Comparison of ENCODE assay signal across 8 mouse cellular contexts in the genomic region with DNA sequence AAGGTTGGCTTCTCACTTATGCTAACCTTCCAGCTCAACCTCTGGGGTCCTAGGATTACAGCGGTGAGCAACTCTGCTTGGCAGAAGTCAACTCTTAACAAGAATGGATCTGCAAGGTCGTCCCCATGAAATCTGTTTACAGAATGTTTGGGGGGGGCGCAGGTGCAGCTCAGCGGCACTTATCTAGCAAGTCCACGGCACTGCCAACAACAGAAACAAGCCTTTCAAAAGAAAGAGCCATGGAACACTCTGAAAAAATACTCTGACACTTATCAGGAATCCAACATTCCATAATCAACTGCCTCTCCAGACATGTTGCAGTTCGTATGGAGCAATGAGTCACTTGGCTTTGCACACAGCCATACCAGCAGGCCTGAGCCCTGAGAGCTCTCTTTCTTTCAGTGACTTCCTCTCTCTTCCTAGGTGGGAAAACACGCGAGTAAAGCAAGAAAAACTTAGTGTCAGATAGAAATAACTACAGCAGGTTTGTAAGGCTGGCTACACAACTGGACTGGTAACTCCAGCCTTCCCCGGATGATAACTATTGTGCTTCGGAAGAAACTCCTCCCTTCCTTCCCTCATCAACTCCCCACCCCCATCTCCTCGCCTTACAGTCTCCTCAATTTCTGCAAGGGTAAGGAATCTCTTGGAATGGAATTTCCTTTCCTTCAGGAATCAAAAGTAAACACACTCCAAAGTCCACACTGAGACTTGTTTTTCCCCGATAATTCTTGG. TPM values are rescaled to one million over a fixed set of nuclear protein-coding genes. Genes with fewer than 3 reads are reported as not detected.
DNase-seq lines count a peak whose midpoint lies in the region; ATAC-seq and TF ChIP-seq lines count a peak whose summit lies in the region.

No protein-coding gene starts in this region.

- peak overlapping the region; percentile 71; the same call in 1 of the 2 replicates for H3K27ac ChIP-seq in kidney, embryonic 14.5 days (ENCODE audit: low read depth, low read length)
- no peak overlapping the region for H3K27ac ChIP-seq in forebrain, postnatal 0 days (ENCODE audit: low read depth, low read length)

- DNase-seq in heart, adult 11 months, result peak; percentile 96
- no peak for DNase-seq in heart, postnatal 25 days (ENCODE audit: low spot score)
- peak; percentile 65 for DNase-seq in heart, adult 8-10 months (ENCODE audit: low spot score)
- DNase-seq in lung, postnatal 36 days, result peak; percentile 56
- no peak for DNase-seq in forebrain, postnatal 0 days
- DNase-seq in ovary, postnatal 14 days (ENCODE audit: low spot score), result no peak
- no peak for DNase-seq in thymus, postnatal 0 days (ENCODE audit: low spot score)

- H3K4me2 ChIP-seq in kidney, embryonic 14.5 days (replicated peaks; ENCODE audit: low read depth, low read length), result no peak overlapping the region
- H3K4me2 ChIP-seq in forebrain, postnatal 0 days (ENCODE audit: low read depth), result no peak overlapping the region

- no peaks in the 10 kb centered on the region for H3K9me3 ChIP-seq in kidney, embryonic 14.5 days (ENCODE audit: control insufficient read depth, low read length)
- H3K9me3 ChIP-seq in forebrain, postnatal 0 days (ENCODE audit: low read length), result no peaks in the 10 kb centered on the region

- intact Hi-C loops in heart, postnatal 25 days (cut with DNase I), result no loop called here

- no peak overlapping the region for H3K9ac ChIP-seq in kidney, embryonic 14.5 days (ENCODE audit: low read depth, low read length)
- no peak overlapping the region for H3K9ac ChIP-seq in forebrain, postnatal 0 days

- no peaks in the 10 kb centered on the region for H3K36me3 ChIP-seq in kidney, embryonic 14.5 days (ENCODE audit: control insufficient read depth, insufficient read depth, low read length)
- no peaks in the 10 kb centered on the region for H3K36me3 ChIP-seq in forebrain, postnatal 0 days (ENCODE audit: insufficient read depth)

- no peaks in the 10 kb centered on the region for H3K27me3 ChIP-seq in kidney, embryonic 14.5 days (ENCODE audit: control insufficient read depth, insufficient read depth, low read length)
- no peaks in the 10 kb centered on the region for H3K27me3 ChIP-seq in forebrain, postnatal 0 days (ENCODE audit: insufficient read depth, low read length)

- H3K4me1 ChIP-seq in kidney, embryonic 14.5 days (ENCODE audit: control insufficient read depth, insufficient read depth, low read length), result no peaks in the 10 kb centered on the region
- no peaks in the 10 kb centered on the region for H3K4me1 ChIP-seq in forebrain, postnatal 0 days (ENCODE audit: insufficient read depth)

- WGBS in kidney, embryonic 14.5 days, result 64% methylated on average over 12 of the region's 12 CpGs
- WGBS in forebrain, postnatal 0 days, result 74% methylated on average over 12 of the region's 12 CpGs

- H3K4me3 ChIP-seq in kidney, embryonic 14.5 days (ENCODE audit: low read length), result no peak overlapping the region
- H3K4me3 ChIP-seq in forebrain, postnatal 0 days (ENCODE audit: low read depth, low read length), result no peak overlapping the region

- ATAC-seq in kidney, embryonic 14.5 days (ENCODE audit: low FRiP score, low TSS enrichment), result no peak
- no peak for ATAC-seq in forebrain, postnatal 0 days

- TF ChIP-seq CTCF in forebrain, postnatal 0 days (IDR thresholded peaks at IDR 0.05; ENCODE audit: low read depth), result no peak

RNA-seq across cellular contexts. Expression of a gene that starts 7.4 kb away (rescaled TPM):
- total RNA-seq in heart, postnatal 25 days (2021), result 100 to 1,000 TPM; 132 to 139 TPM
- total RNA-seq in heart, adult 8-10 months (2022), result 100 to 1,000 TPM; 141 to 155 (median 148) TPM
- polyA plus RNA-seq in kidney, embryonic 14.5 days (2014; fragmentation: Nextera tagmentation; extraction: Ambion mirVana), result 45.6 and 55.1 TPM in 2 replicates
- 127 and 155 TPM in 2 replicates for total RNA-seq in forebrain, postnatal 0 days (2014; rRNA removed)
- 50.0 and 67.1 TPM in 2 replicates for polyA plus RNA-seq in forebrain, postnatal 0 days (2015; fragmentation: Nextera tagmentation; extraction: Ambion mirVana)
- 32.1 and 41.4 TPM in 2 replicates for polyA plus RNA-seq in thymus, postnatal 0 days (2015; fragmentation: Nextera tagmentation; extraction: Ambion mirVana)

RNA-seq across cellular contexts. Expression of a gene that starts 20.2 kb away (rescaled TPM):
- total RNA-seq in heart, postnatal 25 days (2021), result 10 to 100 TPM; 12.9 to 15.5 TPM
- total RNA-seq in heart, adult 8-10 months (2022), result 10 to 100 TPM in 3 of 4 experiments, 1 to 10 TPM in 1; 8.3 to 15.9 (median 12.6) TPM
- 211 and 282 TPM in 2 replicates for polyA plus RNA-seq in kidney, embryonic 14.5 days (2014; fragmentation: Nextera tagmentation; extraction: Ambion mirVana)
- 60.0 and 103 TPM in 2 replicates for total RNA-seq in forebrain, postnatal 0 days (2014; rRNA removed)
- 361 and 415 TPM in 2 replicates for polyA plus RNA-seq in forebrain, postnatal 0 days (2015; fragmentation: Nextera tagmentation; extraction: Ambion mirVana)
- polyA plus RNA-seq in thymus, postnatal 0 days (2015; fragmentation: Nextera tagmentation; extraction: Ambion mirVana), result 200 and 230 TPM in 2 replicates

RNA-seq across cellular contexts. Expression of a gene that starts 20.4 kb away (rescaled TPM):
- 10 to 100 TPM; 15.9 to 21.2 TPM for total RNA-seq in heart, postnatal 25 days (2021)
- total RNA-seq in heart, adult 8-10 months (2022), result 10 to 100 TPM; 11.7 to 17.8 (median 12.5) TPM
- polyA plus RNA-seq in kidney, embryonic 14.5 days (2014; fragmentation: Nextera tagmentation; extraction: Ambion mirVana), result 458 and 601 TPM in 2 replicates
- 90.4 and 115 TPM in 2 replicates for total RNA-seq in forebrain, postnatal 0 days (2014; rRNA removed)
- 448 and 574 TPM in 2 replicates for polyA plus RNA-seq in forebrain, postnatal 0 days (2015; fragmentation: Nextera tagmentation; extraction: Ambion mirVana)
- 348 and 383 TPM in 2 replicates for polyA plus RNA-seq in thymus, postnatal 0 days (2015; fragmentation: Nextera tagmentation; extraction: Ambion mirVana)

RNA-seq across cellular contexts. Expression of a gene that starts 32.4 kb away (rescaled TPM):
- total RNA-seq in heart, postnatal 25 days (2021), result 1,000 to 10,000 TPM; 1,044 to 1,063 TPM
- total RNA-seq in heart, adult 8-10 months (2022), result 1,000 to 10,000 TPM; 1,051 to 1,128 (median 1,108) TPM
- polyA plus RNA-seq in kidney, embryonic 14.5 days (2014; fragmentation: Nextera tagmentation; extraction: Ambion mirVana), result 271 and 274 TPM in 2 replicates
- total RNA-seq in forebrain, postnatal 0 days (2014; rRNA removed), result 299 and 495 TPM in 2 replicates
- 195 and 278 TPM in 2 replicates for polyA plus RNA-seq in forebrain, postnatal 0 days (2015; fragmentation: Nextera tagmentation; extraction: Ambion mirVana)
- 134 and 143 TPM in 2 replicates for polyA plus RNA-seq in thymus, postnatal 0 days (2015; fragmentation: Nextera tagmentation; extraction: Ambion mirVana)

Comparison
In these comparisons a context has a peak if more than half of its experiments do, and no peak if none do; other contexts are left out.
1. DNase-seq: peak in heart, adult 11 months (single experiment), heart, adult 8-10 months (single experiment) and lung, postnatal 36 days (single experiment); none in heart, postnatal 25 days (single experiment), forebrain, postnatal 0 days (single experiment), ovary, postnatal 14 days (single experiment) and thymus, postnatal 0 days (single experiment).